Mouse (Mus musculus) kidney, embryonic 15.5 days (tissue): ENCODE data around the gene Atad3a. TPM values are rescaled to one million over a fixed set of nuclear protein-coding genes. Genes with fewer than 3 reads are reported as not detected.

ENCODE experiments used
- ATAC-seq: fragments of 200-750 bp; cut with Nextera tagmentation; replicated peaks from 2 replicates; pipeline ENCODE4 v1.8.0; 2017; ENCODE audit warnings: moderate TSS enrichment; ENCODE audit not compliant: low FRiP score
- H3K27ac ChIP-seq: fragments of 300-500 bp; sonication (generic); 2 replicates; pipeline ENCODE4 v1.5.1; 2015; ENCODE audit warnings: mild to moderate bottlenecking, inconsistent platforms
- H3K27me3 ChIP-seq: fragments of 300-500 bp; sonication (generic); 2 replicates; pipeline ENCODE4 v1.6.1; 2015; ENCODE audit warnings: inconsistent platforms
- H3K36me3 ChIP-seq: fragments of 300-500 bp; sonication (generic); 2 replicates; pipeline ENCODE4 v1.6.1; 2015; ENCODE audit warnings: inconsistent platforms
- H3K4me1 ChIP-seq: fragments of 300-500 bp; sonication (generic); 2 replicates; pipeline ENCODE4 v1.6.1; 2015; ENCODE audit warnings: inconsistent platforms
- H3K4me2 ChIP-seq: fragments of 300-500 bp; sonication (generic); 2 replicates; pipeline ENCODE4 v1.6.1; 2015; ENCODE audit warnings: moderate library complexity, mild to moderate bottlenecking, inconsistent platforms
- H3K4me3 ChIP-seq: fragments of 300-500 bp; sonication (generic); replicated peaks from 2 replicates; pipeline ENCODE4 v1.5.1; 2015; ENCODE audit warnings: mild to moderate bottlenecking, inconsistent platforms
- H3K9ac ChIP-seq: fragments of 300-500 bp; sonication (generic); 2 replicates; pipeline ENCODE4 v1.6.1; 2015; ENCODE audit warnings: mild to moderate bottlenecking, inconsistent platforms
- H3K9me3 ChIP-seq: fragments of 300-500 bp; sonication (generic); replicated peaks from 2 replicates; pipeline ENCODE4 v1.6.1; 2016; ENCODE audit warnings: inconsistent platforms
- WGBS: fragments of 180-500 bp; shearing (Covaris S2); methylation state at CpG from one replicate; pipeline ENCODE4 v1.1.7; 2015; ENCODE audit warnings: mixed read lengths; 5-methylcytosine and 5-hydroxymethylcytosine counted together
- polyA plus RNA-seq: library from polyadenylated mRNA; unstranded; fragments of >200 nt; fragmentation: Nextera tagmentation; extraction: Ambion mirVana; gene quantifications from 2 replicates; pipeline ENCODE4 v1.2.1, GENCODE M21; 2015

Gene Atad3a
- polyA plus RNA-seq, 1 experiment from 2014 or later = 124 TPM

DNA sequence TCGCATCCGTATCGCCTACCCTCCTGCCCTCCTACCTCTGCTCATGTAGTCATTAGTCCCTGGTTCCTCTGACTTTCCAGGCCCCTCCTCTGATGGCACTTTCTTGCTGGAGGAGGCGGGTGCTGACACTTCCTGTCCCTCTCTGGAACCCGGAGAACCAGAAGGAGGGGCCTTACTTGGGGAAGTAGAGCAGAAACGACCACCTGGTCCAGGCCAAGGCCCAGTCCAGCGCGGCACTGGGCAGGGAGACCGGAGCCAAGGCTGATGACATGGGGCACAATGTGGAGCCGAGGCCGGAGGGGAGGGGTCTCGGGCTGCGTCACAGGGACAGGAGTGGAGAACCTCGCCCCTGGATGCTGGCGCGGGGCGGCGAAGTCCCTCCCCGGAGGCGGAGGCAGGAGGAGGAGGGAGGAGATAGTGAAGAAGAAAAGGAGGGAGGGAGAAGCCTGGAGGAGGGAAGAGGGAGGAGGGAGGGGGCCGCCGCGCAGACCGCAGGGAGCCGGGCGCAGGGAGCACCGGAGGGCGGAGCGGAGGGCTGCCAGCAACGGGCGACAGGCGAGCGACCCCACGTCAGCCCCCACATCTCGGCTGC is 26.4 kb downstream of the Atad3a start, which contains the start of gene Tmem240:
Gene Tmem240 (plus strand): TSS at position 451 of the 592 bp plus-strand sequence.
- H3K4me2 ChIP-seq = peak within 1 kb of the TSS; percentile 96

DNA sequence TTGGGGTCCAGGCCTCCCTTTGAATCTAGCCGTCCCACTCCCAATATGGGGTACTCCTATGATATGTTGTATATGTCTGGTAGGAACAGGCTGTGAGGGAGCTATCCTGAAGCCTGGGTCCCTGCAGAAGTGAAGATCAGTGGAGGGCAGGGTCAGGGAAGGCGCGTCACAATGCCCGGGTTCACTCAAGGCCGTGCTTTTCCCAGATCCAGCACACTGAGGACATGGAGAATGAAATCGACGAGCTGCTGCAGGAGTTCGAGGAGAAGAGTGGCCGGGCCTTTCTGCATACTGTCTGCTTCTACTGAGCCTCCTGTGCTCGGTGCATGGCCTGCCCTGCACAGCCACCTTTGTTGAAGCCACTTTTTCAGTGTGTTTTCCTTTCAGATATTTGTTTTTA is 27.6 kb downstream of the Atad3a start:
- peaks cover 31% of the 10 kb centered on the region for H3K4me1 ChIP-seq

More for the DNA sequence above, 26.4 kb downstream of the Atad3a start, which contains the start of gene Tmem240:
- peak; percentile 91 for ATAC-seq
- Histone ChIP-seq H3K4me1 (peaks cover 31% of the 10 kb centered on the region), H3K9ac (peak within 1 kb of the TSS; percentile 89), H3K27me3 (no peaks in the 10 kb centered on the region), H3K4me3 (peak within 1 kb of the TSS; percentile 88), H3K9me3 (no peaks in the 10 kb centered on the region), H3K36me3 (peaks cover 44% of the 10 kb centered on the region), H3K27ac (peak within 1 kb of the TSS; percentile 93)
- under 1% methylated on average over 29 of the region's 35 CpGs for WGBS

DNA sequence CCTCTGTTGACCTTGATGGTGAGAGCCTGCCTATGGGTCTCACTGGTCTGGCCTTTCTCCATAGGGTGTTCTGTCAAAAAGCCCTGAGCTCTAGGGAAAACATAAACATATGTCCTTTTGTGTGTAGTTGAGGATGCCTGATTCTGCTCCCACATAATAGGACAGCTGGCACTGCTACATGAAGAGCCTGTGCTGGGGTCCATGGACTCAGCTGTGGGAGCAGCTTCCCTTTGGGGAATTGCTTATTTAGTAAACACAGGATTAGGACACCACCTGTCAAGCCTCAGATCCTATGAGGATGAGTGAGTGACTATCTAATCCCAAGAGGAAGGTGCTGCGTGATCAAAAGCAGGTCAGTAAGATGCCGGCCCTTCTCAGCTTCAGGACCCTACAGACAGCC is 32.9 kb downstream of the Atad3a start:
- Histone ChIP-seq H3K9me3 (no peaks in the 10 kb centered on the region), H3K27me3 (no peaks in the 10 kb centered on the region), H3K27ac (no peak overlapping the region), H3K9ac (no peak overlapping the region), H3K4me3 (no peak overlapping the region), H3K36me3 (peaks cover 56% of the 10 kb centered on the region), H3K4me2 (no peak overlapping the region), H3K4me1 (no peaks in the 10 kb centered on the region)
- no peak for ATAC-seq
- 91% methylated on average over 2 of the region's 2 CpGs for WGBS

More for the DNA sequence above, 27.6 kb downstream of the Atad3a start:
- Histone ChIP-seq H3K36me3 (peaks cover 46% of the 10 kb centered on the region), H3K4me3 (no peak overlapping the region), H3K4me2 (no peak overlapping the region; the same call in 1 of the 2 replicates), H3K27ac (no peak overlapping the region), H3K27me3 (no peaks in the 10 kb centered on the region), H3K9me3 (no peaks in the 10 kb centered on the region), H3K9ac (peak overlapping the region; percentile 89; the same call in 1 of the 2 replicates)
- WGBS = 88% methylated on average over 10 of the region's 10 CpGs
- no peak for ATAC-seq

DNA sequence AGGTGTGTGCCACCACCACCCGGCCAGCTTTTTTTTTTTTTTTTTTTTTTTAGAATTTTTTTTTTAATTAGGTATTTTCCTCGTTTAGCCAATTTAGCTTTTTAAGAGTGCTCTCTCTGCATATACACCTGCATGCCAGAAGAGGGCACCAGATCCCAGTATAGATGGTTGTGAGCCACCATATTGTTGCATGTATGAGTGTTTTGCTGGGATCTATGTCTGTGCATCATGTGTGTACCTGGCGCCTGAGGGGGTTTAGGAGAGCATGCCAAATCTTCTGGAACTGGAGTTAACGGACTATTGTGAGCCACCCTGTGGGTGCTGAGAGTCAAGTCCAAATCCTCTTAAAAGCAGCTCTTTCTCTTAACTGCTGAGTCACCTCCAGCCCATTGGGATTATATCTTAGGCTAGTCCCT is 39.2 kb downstream of the Atad3a start:
- WGBS = 66% methylated on average over 4 of the region's 4 CpGs
- ATAC-seq = no peak

DNA sequence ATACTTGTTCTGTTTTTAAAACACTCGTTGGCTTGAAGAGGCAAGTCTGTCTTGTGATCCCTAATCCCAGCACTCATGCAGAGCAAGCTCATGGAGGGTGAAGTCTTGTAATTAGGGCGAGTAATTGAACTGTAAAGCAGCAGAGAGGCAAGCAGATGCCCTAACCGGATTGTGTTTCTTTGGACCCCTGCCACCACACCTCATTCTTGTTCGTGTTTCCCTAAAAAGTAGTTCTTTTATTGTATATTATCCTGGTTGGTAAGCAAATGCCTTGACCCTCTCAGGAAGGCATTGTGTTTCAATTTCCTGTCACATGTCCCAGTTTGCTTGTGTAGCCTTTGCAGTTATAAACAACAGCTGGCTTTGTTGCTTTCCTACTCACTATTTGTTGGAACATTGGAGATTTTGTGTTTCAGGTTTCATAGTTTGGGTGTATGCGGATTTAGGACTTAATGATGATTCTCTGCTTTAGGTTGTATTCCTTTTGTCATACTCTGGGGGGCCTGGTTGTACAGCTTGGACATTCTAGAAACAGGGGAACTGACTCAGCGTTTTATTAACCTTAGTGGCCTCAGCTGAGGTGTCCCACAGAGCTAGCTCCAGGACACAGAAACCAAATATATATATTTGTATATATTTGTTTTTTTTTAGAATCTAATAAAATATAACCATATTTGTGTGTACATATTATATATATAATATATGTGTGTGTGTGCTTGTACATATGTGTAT is 50.2 kb downstream of the Atad3a start:
- Histone ChIP-seq H3K4me2 (no peak overlapping the region), H3K4me3 (no peak overlapping the region), H3K4me1 (peaks cover 29% of the 10 kb centered on the region), H3K27me3 (no peaks in the 10 kb centered on the region), H3K27ac (peak overlapping the region; percentile 49), H3K9ac (no peak overlapping the region), H3K9me3 (no peaks in the 10 kb centered on the region), H3K36me3 (peaks cover 24% of the 10 kb centered on the region)
- 54% methylated on average over 6 of the region's 6 CpGs for WGBS
- ATAC-seq = no peak

More for the DNA sequence above, 39.2 kb downstream of the Atad3a start:
- H3K4me3 ChIP-seq = no peak overlapping the region
- H3K27ac ChIP-seq = no peak overlapping the region
- H3K9ac ChIP-seq = no peak overlapping the region
- no peaks in the 10 kb centered on the region for H3K9me3 ChIP-seq
- H3K4me2 ChIP-seq = no peak overlapping the region
- peaks cover 50% of the 10 kb centered on the region for H3K36me3 ChIP-seq
- H3K4me1 ChIP-seq = no peaks in the 10 kb centered on the region
- no peaks in the 10 kb centered on the region for H3K27me3 ChIP-seq

DNA sequence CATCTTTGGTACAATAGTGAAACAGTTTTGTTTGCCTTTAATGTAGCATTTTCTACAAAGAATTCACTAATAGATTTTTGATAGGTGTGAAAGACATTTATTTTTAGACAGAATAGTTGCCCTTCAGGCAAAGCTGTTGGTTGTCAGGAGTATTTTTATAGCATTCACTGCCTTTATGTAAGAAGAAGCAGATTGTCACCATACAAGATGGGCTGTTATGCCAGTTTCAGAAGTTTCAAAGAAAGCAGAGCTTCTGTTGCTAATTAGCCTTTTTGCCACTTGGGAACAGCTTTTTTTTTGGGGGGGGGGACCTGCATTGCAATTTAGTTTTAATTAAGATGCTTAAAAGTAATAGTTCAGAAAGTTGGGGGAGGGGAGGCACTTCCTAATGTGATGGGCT is 51.9 kb downstream of the Atad3a start:
- Histone ChIP-seq H3K9me3 (no peaks in the 10 kb centered on the region), H3K4me3 (no peak overlapping the region), H3K4me1 (peaks cover 32% of the 10 kb centered on the region), H3K4me2 (no peak overlapping the region), H3K27ac (no peak overlapping the region), H3K27me3 (no peaks in the 10 kb centered on the region), H3K36me3 (peaks cover 7% of the 10 kb centered on the region), H3K9ac (no peak overlapping the region)
- no peak for ATAC-seq

DNA sequence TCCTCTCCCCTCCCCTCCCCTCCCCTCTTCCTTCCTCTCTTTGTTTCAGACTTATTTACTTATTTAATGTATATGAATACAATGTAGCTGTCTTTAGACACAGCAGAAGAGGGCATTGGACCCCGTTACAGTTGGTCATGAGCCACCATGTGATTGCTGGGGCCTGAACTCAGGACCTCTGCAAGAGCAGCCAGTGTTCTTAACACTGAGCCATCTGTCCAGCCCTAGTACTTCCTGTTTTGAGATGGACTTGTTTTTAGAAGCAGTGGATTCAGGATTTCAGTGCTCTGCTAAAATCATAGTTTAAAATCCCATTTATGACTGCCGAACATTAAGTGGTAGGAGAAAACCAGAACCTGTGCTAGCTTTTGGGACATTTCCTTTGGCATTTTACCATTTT is 52.3 kb downstream of the Atad3a start:
- Histone ChIP-seq H3K27me3 (no peaks in the 10 kb centered on the region), H3K27ac (no peak overlapping the region)

DNA sequence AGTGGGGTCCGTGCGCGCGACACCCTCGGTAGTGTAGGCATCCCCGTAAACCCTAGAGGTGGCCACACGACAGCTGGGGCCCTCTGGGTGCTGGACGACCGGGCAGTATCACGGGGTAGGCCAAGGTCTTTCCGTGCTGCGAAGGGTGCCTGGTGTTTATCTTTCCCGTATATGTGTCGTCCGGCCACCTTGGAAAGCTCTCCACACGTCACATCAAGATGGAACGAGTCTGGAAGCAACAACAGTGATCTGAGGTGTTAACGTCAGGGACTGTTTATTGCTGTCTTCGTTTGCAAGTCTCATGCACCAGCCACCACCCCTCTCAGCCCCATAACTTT is 55.3 kb downstream of the Atad3a start:
- Histone ChIP-seq H3K27me3 (no peaks in the 10 kb centered on the region), H3K4me3 (peak overlapping the region; percentile 82), H3K4me1 (peaks cover 29% of the 10 kb centered on the region), H3K36me3 (peaks cover 6% of the 10 kb centered on the region), H3K9ac (peak overlapping the region; percentile 84), H3K27ac (peak overlapping the region; percentile 98), H3K9me3 (no peaks in the 10 kb centered on the region), H3K4me2 (peak overlapping the region; percentile 83)
- 0% methylated on average over 19 of the region's 19 CpGs for WGBS
- no peak for ATAC-seq

More for the DNA sequence above, 52.3 kb downstream of the Atad3a start:
- 78% methylated on average over 2 of the region's 2 CpGs for WGBS
- Histone ChIP-seq H3K9me3 (no peaks in the 10 kb centered on the region), H3K4me2 (no peak overlapping the region), H3K4me1 (peaks cover 32% of the 10 kb centered on the region), H3K36me3 (peaks cover 6% of the 10 kb centered on the region), H3K4me3 (no peak overlapping the region), H3K9ac (no peak overlapping the region)
- ATAC-seq = no peak

DNA sequence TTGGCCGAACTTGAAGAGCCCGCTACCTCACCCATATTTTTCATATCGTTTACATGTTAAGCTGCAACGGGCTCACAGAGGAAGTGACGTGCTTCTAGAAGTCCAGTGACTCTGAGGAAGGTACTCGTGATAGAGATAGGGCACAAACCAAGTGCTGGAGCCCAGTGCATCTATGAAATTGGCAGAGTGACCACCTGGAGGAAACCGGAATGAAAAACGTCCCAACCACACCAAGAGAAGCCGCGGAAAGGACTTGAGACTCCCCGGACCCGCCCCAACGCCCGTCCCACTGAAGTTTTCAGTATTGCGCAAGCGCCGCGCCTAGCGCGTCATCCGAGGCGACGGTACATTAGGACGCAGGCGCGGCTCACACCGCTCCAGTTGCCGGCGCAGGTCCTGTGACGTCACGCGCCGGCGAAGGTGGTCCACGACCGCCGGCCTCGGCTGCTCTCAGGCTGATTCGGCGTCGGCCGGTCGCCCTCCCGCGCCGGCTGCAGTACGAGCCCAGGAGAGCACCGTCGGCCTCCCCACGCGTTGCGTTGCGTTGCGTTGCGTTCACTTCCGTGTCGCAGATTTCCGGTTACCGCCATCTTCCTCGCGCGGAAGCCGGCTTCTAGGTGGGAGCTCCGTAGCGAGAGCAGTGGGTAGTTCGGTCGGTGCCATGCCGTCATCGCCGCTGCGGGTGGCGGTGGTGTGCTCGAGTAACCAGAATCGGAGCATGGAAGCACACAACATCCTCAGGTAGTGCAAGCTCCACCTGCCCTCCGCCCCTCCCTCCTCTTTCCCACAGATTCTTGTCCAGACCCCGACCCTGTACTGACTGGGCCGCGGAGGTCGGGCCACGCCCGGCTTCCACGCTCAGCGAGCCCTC is 55.9 kb downstream of the Atad3a start, which contains the start of gene Ssu72:
Gene Ssu72 (plus strand): TSS at position 80 of the 871 bp plus-strand sequence.
- peak within 1 kb of the TSS; percentile 98 for H3K27ac ChIP-seq

DNA sequence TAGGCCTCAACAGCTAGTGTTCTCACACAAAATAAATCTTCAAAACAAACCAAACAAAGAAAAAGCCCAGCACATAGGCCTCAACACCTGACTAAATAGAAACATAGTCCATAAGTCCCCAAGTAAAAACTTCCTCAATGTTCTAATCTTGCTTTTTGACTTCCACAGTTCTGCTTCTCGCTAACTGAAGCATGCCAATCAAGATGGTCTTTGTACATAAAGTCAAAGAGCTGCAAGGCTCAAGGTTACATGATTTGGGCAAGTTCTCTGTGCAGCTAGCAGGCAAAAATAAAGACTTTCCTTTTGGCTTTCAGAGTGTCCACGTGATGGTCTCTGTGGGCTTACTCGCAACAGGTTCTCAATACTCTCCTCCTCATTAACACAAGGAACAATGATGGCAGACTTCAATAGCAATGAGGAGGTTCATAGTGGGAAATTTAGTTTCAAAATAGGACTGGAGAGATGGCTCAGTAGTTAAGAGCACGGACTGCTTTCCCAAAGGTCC is 57.4 kb downstream of the Atad3a start:
- WGBS = 98% methylated on average over 4 of the region's 4 CpGs
- Histone ChIP-seq H3K9ac (no peak overlapping the region), H3K36me3 (peaks cover 6% of the 10 kb centered on the region), H3K4me2 (no peak overlapping the region), H3K27me3 (no peaks in the 10 kb centered on the region), H3K4me1 (peaks cover 18% of the 10 kb centered on the region), H3K9me3 (no peaks in the 10 kb centered on the region), H3K27ac (no peak overlapping the region), H3K4me3 (no peak overlapping the region)
- ATAC-seq = no peak

More for the DNA sequence above, 55.9 kb downstream of the Atad3a start, which contains the start of gene Ssu72:
- no peaks in the 10 kb centered on the region for H3K9me3 ChIP-seq
- under 1% methylated on average over 82 of the region's 83 CpGs for WGBS
- H3K4me3 ChIP-seq = peak within 1 kb of the TSS; percentile 82
- peaks cover 24% of the 10 kb centered on the region for H3K4me1 ChIP-seq
- H3K27me3 ChIP-seq = no peaks in the 10 kb centered on the region
- peak within 1 kb of the TSS; percentile 83 for H3K4me2 ChIP-seq
- peak within 1 kb of the TSS; percentile 84 for H3K9ac ChIP-seq
- peak; percentile 96 for ATAC-seq
- peaks cover 6% of the 10 kb centered on the region for H3K36me3 ChIP-seq

DNA sequence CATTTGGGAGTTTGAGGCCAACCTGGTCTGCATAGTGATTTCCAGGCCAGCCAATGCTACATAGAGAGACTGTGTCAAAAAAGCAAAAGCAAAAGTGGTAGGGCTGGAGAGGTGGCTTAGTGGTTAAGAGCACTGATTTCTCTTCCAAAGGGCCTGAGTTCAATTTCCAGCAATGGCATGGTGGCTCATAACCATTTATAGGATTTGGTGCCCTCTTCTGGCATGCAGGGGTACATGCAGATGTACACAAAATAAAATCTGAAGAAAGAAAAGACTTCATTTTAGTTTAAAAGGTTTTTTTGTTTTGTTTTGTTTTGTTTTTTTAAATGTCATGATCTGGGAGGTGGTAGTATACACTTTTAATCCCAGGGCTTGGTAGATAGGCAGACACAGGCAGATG is 60.5 kb downstream of the Atad3a start:
- H3K9ac ChIP-seq = no peak overlapping the region
- no peaks in the 10 kb centered on the region for H3K36me3 ChIP-seq
- H3K4me3 ChIP-seq = no peak overlapping the region
- H3K27ac ChIP-seq = no peak overlapping the region
- H3K27me3 ChIP-seq = peaks cover 4% of the 10 kb centered on the region; the same call in 1 of the 2 replicates
- peaks cover 18% of the 10 kb centered on the region for H3K4me1 ChIP-seq
- ATAC-seq = no peak
- no peaks in the 10 kb centered on the region for H3K9me3 ChIP-seq
- no peak overlapping the region for H3K4me2 ChIP-seq
